Mouse (Mus musculus): Measurements from ENCODE around the gene Bglap2. TPM values are rescaled to one million over a fixed set of nuclear protein-coding genes. Genes with fewer than 3 reads are reported as not detected.

The Bglap2 gene
- polyA plus RNA-seq, 1 experiment: not detected

DNA sequence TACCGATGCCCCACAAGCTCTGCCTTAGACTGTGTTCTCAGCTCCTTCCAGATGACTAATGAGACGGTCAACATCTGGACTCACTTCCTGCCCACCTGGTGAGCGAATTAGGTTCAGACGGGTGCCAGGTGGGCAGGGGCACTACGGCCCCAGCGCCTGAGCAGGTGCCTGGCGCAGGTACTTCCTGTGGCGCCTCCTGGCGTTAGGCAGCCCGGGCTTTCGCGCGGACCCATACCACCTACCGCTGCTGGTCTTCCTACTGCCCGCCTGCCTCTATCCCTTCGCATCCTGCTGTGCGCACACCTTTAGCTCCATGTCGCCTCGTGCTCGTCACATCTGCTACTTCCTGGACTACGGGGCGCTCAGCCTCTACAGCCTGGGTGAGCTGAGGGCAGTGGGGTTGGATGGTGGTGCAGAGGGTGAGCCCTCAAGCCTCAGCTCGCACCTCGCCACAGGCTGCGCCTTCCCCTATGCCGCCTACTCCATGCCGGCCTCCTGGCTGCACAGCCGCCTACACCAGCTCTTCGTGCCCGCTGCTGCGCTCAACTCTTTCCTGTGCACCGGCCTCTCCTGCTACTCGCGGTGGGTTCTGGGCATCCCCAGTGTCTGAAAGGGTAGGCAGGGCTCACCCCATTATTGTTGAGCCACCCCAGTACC lies 12.7 kb downstream of the Bglap2 start:
- no peak for TF ChIP-seq POLR2A (IDR thresholded peaks at IDR 0.05; ENCODE audit: low read depth, low read length)
- no peak for TF ChIP-seq CTCF (IDR thresholded peaks at IDR 0.05; ENCODE audit: extremely low read depth, insufficient read length, insufficient replicate concordance, low read depth, low read length)
- Histone ChIP-seq H3K36me3 (ENCODE audit: control insufficient read depth, insufficient read depth, low read length) (peaks cover 14% of the 10 kb centered on the region), H3K4me1 (ENCODE audit: control insufficient read depth, insufficient read depth, insufficient read length, low read length) (peaks cover 3% of the 10 kb centered on the region; the same call in 1 of the 2 replicates), H3K4me3 (ENCODE audit: low read depth, low read length) (no peak overlapping the region), H3K27me3 (ENCODE audit: control insufficient read depth, insufficient read depth, low read length) (0 out of 2 replicates have a peak, but pooled peaks cover 5% of the 10 kb centered on the region), H3K27ac (ENCODE audit: insufficient read depth, low read depth, low read length) (no peak overlapping the region)
- 59% methylated on average over 34 of the region's 34 CpGs for WGBS

GRCm38 (mm10) chr3:88364337-88364736 lies 14.2 kb downstream of the Bglap2 start, which contains the start of gene Paqr6:
Paqr6 (plus strand) TSS chr3:88364584.
- H3K4me3 ChIP-seq (ENCODE audit: low read depth, low read length): peak within 1 kb of the TSS; percentile 4; the same call in 1 of the 2 replicates
- H3K27me3 ChIP-seq (ENCODE audit: control insufficient read depth, insufficient read depth, low read length): 0 out of 2 replicates have a peak, but pooled peaks cover 5% of the 10 kb centered on the region
- H3K36me3 ChIP-seq (ENCODE audit: control insufficient read depth, insufficient read depth, low read length): peaks cover 28% of the 10 kb centered on the region
- no peak within 1 kb of the TSS for H3K27ac ChIP-seq (ENCODE audit: insufficient read depth, low read depth, low read length)
- no peak for TF ChIP-seq CTCF (IDR thresholded peaks at IDR 0.05; ENCODE audit: extremely low read depth, insufficient read length, insufficient replicate concordance, low read depth, low read length)
- no peak for TF ChIP-seq POLR2A (IDR thresholded peaks at IDR 0.05; ENCODE audit: low read depth, low read length)
- 8% methylated on average over 16 of the region's 16 CpGs for WGBS
- peaks cover 3% of the 10 kb centered on the region; the same call in 1 of the 2 replicates for H3K4me1 ChIP-seq (ENCODE audit: control insufficient read depth, insufficient read depth, insufficient read length, low read length)

GRCm38 (mm10) chr3:88363700-88364099 lies 14.8 kb downstream of the Bglap2 start:
- TF ChIP-seq CTCF (IDR thresholded peaks at IDR 0.05; ENCODE audit: extremely low read depth, insufficient read length, insufficient replicate concordance, low read depth, low read length) (no peak), POLR2A (IDR thresholded peaks at IDR 0.05; ENCODE audit: low read depth, low read length) (no peak)
- H3K27ac ChIP-seq (ENCODE audit: insufficient read depth, low read depth, low read length): no peak overlapping the region
- no peak overlapping the region for H3K4me3 ChIP-seq (ENCODE audit: low read depth, low read length)
- H3K27me3 ChIP-seq (ENCODE audit: control insufficient read depth, insufficient read depth, low read length): 0 out of 2 replicates have a peak, but pooled peaks cover 5% of the 10 kb centered on the region
- H3K36me3 ChIP-seq (ENCODE audit: control insufficient read depth, insufficient read depth, low read length): peaks cover 34% of the 10 kb centered on the region
- WGBS: 34% methylated on average over 4 of the region's 4 CpGs
- H3K4me1 ChIP-seq (ENCODE audit: control insufficient read depth, insufficient read depth, insufficient read length, low read length): peaks cover 3% of the 10 kb centered on the region; the same call in 1 of the 2 replicates

- TF ChIP-seq POLR2A (IDR thresholded peaks at IDR 0.05; ENCODE audit: low read depth, low read length) (no peak), CTCF (IDR thresholded peaks at IDR 0.05; ENCODE audit: extremely low read depth, insufficient read length, insufficient replicate concordance, low read depth, low read length) (no peak)
- H3K27ac ChIP-seq (ENCODE audit: insufficient read depth, low read depth, low read length): no peak overlapping the region
- H3K4me3 ChIP-seq (ENCODE audit: low read depth, low read length): no peak overlapping the region
- H3K4me1 ChIP-seq (ENCODE audit: control insufficient read depth, insufficient read depth, insufficient read length, low read length): peaks cover 3% of the 10 kb centered on the region; the same call in 1 of the 2 replicates
- 0 out of 2 replicates have a peak, but pooled peaks cover 5% of the 10 kb centered on the region for H3K27me3 ChIP-seq (ENCODE audit: control insufficient read depth, insufficient read depth, low read length)
- H3K36me3 ChIP-seq (ENCODE audit: control insufficient read depth, insufficient read depth, low read length): peaks cover 51% of the 10 kb centered on the region
- 89% methylated on average over 2 of the region's 2 CpGs for WGBS
These were observed 16.7 kb downstream of the Bglap2 start for GRCm38 (mm10) chr3:88361612-88362313.

DNA sequence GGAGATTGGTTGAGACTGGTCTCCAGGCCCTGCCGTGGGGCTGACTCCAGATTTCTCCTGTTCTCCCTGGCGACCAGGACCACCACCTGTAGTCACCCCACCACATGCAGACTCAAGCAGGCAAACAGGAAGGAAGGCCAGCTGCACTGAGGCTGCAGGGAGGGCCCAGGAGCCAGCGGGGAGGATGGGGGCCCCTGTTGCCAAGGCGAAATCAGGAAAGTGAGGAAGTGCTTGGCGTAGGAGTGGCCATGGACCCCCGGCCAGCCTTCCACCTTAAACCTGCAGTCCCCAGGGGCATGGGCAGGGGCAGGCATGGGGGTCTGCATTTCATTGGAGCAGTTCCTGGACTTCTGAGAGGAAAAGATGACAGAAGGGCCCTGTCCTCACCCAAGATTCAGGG lies 17.4 kb downstream of the Bglap2 start:
- Histone ChIP-seq H3K27me3 (ENCODE audit: control insufficient read depth, insufficient read depth, low read length) (0 out of 2 replicates have a peak, but pooled peaks cover 4% of the 10 kb centered on the region), H3K27ac (ENCODE audit: insufficient read depth, low read depth, low read length) (no peak overlapping the region), H3K4me3 (ENCODE audit: low read depth, low read length) (no peak overlapping the region), H3K4me1 (ENCODE audit: control insufficient read depth, insufficient read depth, insufficient read length, low read length) (peaks cover 3% of the 10 kb centered on the region; the same call in 1 of the 2 replicates), H3K36me3 (ENCODE audit: control insufficient read depth, insufficient read depth, low read length) (peaks cover 58% of the 10 kb centered on the region)
- 76% methylated on average over 6 of the region's 6 CpGs for WGBS
- TF ChIP-seq POLR2A (IDR thresholded peaks at IDR 0.05; ENCODE audit: low read depth, low read length): no peak
- TF ChIP-seq CTCF (IDR thresholded peaks at IDR 0.05; ENCODE audit: extremely low read depth, insufficient read length, insufficient replicate concordance, low read depth, low read length): no peak

GRCm38 (mm10) chr3:88359989-88360388 lies 18.5 kb downstream of the Bglap2 start:
- no peak overlapping the region for H3K27ac ChIP-seq (ENCODE audit: insufficient read depth, low read depth, low read length)
- no peak overlapping the region for H3K4me3 ChIP-seq (ENCODE audit: low read depth, low read length)
- 0 out of 2 replicates have a peak, but pooled peaks cover 2% of the 10 kb centered on the region for H3K27me3 ChIP-seq (ENCODE audit: control insufficient read depth, insufficient read depth, low read length)
- peaks cover 3% of the 10 kb centered on the region; the same call in 1 of the 2 replicates for H3K4me1 ChIP-seq (ENCODE audit: control insufficient read depth, insufficient read depth, insufficient read length, low read length)
- peaks cover 68% of the 10 kb centered on the region for H3K36me3 ChIP-seq (ENCODE audit: control insufficient read depth, insufficient read depth, low read length)
- no peak for TF ChIP-seq CTCF (IDR thresholded peaks at IDR 0.05; ENCODE audit: extremely low read depth, insufficient read length, insufficient replicate concordance, low read depth, low read length)
- TF ChIP-seq POLR2A (IDR thresholded peaks at IDR 0.05; ENCODE audit: low read depth, low read length): no peak
- 78% methylated on average over 3 of the region's 3 CpGs for WGBS

DNA sequence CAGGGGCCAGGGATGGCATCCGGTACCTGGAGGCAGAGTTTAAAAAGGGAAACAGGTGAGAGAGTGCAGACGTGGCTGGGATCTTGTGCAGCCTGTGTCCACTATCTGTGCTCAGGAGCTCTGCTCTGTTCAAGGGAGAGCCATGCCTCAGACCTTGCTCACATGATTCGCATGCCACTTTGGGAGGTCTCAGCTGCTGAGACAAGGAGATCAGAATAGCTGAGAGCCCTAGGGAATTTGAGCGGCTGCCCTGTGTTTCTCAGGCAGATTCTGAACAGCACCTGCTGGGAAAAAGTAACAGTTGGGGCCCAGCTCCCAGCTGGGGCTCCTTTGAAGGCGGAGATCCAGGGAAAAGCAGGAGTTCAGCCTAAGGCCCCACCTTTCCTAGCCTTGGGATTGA lies 18.9 kb downstream of the Bglap2 start:
- WGBS: 82% methylated on average over 5 of the region's 5 CpGs
- no peak overlapping the region for H3K4me3 ChIP-seq (ENCODE audit: low read depth, low read length)
- no peak overlapping the region for H3K27ac ChIP-seq (ENCODE audit: insufficient read depth, low read depth, low read length)
- H3K36me3 ChIP-seq (ENCODE audit: control insufficient read depth, insufficient read depth, low read length): peaks cover 72% of the 10 kb centered on the region
- TF ChIP-seq POLR2A (IDR thresholded peaks at IDR 0.05; ENCODE audit: low read depth, low read length): no peak
- TF ChIP-seq CTCF (IDR thresholded peaks at IDR 0.05; ENCODE audit: extremely low read depth, insufficient read length, insufficient replicate concordance, low read depth, low read length): no peak
- H3K4me1 ChIP-seq (ENCODE audit: control insufficient read depth, insufficient read depth, insufficient read length, low read length): no peaks in the 10 kb centered on the region
- H3K27me3 ChIP-seq (ENCODE audit: control insufficient read depth, insufficient read depth, low read length): 0 out of 2 replicates have a peak, but pooled peaks cover 2% of the 10 kb centered on the region

Data from small intestine, adult 2 months (tissue).